Mouse (Mus musculus): ENCODE measurements around the gene Mfn1.
A peak's percentile ranks its signal among the peaks of the same experiment; 100 is the strongest.

Mfn1 gene

DNA sequence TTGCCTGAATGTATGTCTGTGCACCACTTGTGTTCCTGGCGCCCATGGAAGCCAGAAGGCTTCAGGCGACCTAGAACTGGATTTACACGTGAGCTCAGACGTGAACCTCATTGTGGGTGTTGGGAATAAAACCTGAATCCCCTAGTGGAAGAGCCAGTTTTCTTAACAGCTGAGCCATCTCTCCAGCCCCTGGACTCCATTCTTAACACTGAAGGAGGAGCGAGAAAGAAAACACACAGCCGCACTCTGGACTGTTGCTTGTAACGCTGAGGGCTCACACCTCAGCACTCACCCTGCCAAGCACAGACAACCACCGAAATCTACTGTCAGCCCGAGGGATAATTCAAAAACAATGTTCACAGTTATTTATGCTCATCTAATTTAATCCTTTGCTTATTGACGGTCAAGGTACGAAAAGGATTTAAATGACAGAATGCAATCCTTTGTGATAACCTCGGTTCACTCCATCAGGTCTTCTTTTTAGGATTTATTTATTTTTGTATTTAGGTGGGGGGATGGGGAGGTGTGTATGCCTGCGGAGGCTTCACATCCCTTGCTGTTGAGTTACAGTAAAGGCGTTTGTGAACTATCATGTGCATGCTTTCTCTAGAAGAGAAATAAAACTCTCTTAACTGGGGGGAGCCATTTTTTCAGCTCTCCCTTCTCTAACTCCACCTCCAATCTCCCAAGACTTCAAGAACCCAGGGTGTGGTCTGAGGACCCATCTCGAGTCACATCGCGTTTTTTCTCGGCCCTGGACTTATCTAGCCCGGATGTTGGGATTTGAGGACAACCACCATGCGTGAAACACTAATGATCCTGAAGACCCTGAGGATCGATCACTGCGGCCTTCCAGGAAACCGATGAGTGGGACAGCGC, 19.5 kb upstream of the Mfn1 start, which contains the start of gene Zfp639:
Gene Zfp639 (plus strand): TSS at position 764 of the 879 bp plus-strand sequence.
- ATAC-seq (ENCODE audit: insufficient number of reproducible peaks, low FRiP score, low TSS enrichment), result no peak; the same call in 1 of the 2 replicates

- ATAC-seq (ENCODE audit: insufficient number of reproducible peaks, low FRiP score, low TSS enrichment), result peak; percentile 89
These were observed 18.7 kb upstream of the Mfn1 start for GRCm38 (mm10) chr3:32510375-32511190.

- ATAC-seq (ENCODE audit: insufficient number of reproducible peaks, low FRiP score, low TSS enrichment), result no peak
These were observed 18.1 kb upstream of the Mfn1 start for GRCm38 (mm10) chr3:32511191-32511550.

DNA sequence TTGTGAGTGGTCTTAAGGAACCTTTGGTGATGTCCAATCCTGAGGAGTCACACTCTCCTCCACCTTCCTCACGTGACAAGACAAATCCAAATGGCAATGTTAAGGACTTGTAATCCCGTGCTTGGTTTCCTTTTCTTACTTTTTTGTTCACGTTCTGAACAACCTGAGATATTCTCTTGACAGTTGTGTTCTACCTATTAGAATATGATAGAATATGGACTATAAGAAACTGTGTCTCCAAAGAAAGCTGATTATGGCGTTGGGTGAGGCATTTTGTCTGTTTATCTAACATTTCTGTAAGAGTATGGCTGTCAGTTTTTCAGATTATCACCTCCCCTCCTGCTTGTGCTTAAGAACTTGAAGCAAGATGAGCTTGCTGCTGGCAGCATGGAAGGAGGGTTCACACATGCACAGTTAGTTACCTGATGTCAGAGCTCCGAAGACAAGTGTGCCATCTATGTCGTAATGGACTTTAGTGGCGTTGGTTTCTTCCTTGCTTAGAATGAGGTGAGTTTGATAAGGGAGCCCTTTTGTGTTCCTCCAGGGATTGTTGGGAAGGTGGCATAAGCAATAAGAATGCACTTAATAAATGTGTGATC, 16.5 kb upstream of the Mfn1 start:
- no peak for ATAC-seq (ENCODE audit: insufficient number of reproducible peaks, low FRiP score, low TSS enrichment)

GRCm38 (mm10) chr3:32513528-32513927, 15.7 kb upstream of the Mfn1 start:
- ATAC-seq (ENCODE audit: insufficient number of reproducible peaks, low FRiP score, low TSS enrichment), result no peak

DNA sequence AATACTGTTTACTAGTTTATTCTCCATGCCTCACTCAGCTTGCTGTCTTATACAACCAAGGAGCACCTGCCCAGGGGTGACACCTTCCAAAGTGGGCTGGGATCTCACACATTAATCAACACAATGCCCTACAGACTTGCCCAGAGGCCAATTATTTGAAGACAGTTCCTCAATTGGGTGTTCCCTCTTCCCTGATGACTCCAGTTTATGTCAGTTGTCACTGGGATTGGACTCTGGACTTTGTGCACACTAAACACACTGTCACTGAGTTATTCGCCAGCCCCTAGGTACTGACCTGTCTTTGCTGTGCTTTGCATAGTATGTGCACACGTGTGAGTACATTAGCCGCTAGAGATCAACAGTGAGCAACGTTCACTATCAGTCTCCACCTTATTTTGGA, 2.1 kb upstream of the Mfn1 start:
- no peak for ATAC-seq (ENCODE audit: insufficient number of reproducible peaks, low FRiP score, low TSS enrichment)

DNA sequence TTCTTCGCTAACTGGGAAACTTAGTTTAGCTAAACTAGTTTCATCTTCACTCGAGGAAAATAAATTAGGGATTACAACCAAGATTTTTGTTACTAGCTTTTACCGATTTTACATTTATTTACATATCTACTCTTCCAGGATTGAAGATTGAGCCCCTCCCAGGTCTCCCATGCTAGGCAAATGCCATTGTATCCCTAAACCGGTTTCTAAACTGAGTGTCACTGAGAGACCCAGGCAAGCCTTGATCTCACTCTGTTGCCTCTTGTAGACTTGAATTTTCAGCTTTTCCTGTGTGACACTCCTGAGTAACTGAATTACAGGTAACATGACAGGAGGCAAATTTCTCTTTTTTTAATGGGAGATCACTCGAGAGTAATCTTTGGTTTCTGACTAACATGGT, 776 bp downstream of the Mfn1 start:
- no peak for ATAC-seq (ENCODE audit: insufficient number of reproducible peaks, low FRiP score, low TSS enrichment)

DNA sequence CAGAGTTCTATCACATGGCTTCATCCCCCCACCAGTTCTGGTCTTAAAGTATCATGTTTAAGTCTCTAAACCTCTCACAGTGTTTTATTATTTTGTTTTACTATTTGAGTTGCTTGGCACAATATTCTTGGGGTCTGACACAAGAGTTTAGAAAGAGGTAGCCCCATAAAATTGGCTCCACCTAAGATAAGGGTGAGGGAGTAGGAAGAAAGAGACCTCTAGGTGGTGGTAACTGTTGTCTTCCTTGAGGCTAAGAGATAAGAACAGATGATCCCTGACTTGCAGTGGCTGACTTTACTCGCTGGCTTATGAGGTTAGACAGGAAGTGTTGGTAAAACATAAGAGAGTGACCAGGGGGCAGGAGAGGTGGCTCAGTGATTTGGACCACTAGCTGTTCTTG, 6.4 kb downstream of the Mfn1 start:
- ATAC-seq (ENCODE audit: insufficient number of reproducible peaks, low FRiP score, low TSS enrichment), result no peak

- ATAC-seq (ENCODE audit: insufficient number of reproducible peaks, low FRiP score, low TSS enrichment), result peak; percentile 56; the same call in 1 of the 2 replicates
These were observed 8.3 kb downstream of the Mfn1 start for GRCm38 (mm10) chr3:32537556-32537955.

DNA sequence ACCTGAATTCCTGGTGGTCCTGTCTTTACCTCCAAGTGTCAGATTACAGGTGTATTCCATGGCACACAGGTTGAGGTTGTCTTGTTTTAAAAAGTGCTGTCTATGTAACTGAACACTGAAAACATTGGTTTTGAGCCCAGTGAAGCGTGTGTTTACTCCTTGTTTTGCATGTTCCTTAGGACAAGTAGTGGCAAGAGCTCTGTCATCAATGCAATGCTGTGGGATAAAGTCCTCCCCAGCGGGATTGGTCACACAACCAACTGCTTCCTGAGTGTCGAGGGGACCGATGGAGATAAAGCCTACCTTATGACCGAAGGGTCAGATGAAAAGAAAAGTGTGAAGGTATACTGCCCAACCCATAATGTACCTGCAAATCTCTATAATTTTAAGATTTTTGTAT, 8.8 kb downstream of the Mfn1 start:
- ATAC-seq (ENCODE audit: insufficient number of reproducible peaks, low FRiP score, low TSS enrichment), result no peak

- no peak for ATAC-seq (ENCODE audit: insufficient number of reproducible peaks, low FRiP score, low TSS enrichment)
These were observed 23.8 kb downstream of the Mfn1 start for GRCm38 (mm10) chr3:32553061-32553460.

DNA sequence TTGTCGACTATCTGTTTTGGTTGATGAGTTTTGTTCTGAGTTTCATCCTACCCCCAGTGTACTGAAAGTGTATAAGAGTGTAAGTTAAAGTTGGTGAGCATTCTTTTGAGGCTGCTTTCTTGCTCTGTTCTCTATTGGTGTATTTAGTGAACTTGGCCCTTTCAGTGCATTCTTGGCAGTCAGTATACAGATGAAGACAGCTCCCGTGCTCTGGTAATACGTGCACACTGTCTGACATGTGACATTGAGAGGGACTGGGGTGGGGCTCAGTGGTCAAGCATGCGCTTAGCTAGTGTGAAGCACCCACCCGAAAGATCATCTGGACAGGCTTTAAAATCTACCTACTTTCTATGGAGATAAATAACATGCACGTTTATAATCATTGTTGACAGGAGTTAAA, 34.1 kb downstream of the Mfn1 start:
- no peak for ATAC-seq (ENCODE audit: insufficient number of reproducible peaks, low FRiP score, low TSS enrichment)

GRCm38 (mm10) chr3:32573086-32573485, 43.8 kb downstream of the Mfn1 start:
- no peak for ATAC-seq (ENCODE audit: insufficient number of reproducible peaks, low FRiP score, low TSS enrichment)

DNA sequence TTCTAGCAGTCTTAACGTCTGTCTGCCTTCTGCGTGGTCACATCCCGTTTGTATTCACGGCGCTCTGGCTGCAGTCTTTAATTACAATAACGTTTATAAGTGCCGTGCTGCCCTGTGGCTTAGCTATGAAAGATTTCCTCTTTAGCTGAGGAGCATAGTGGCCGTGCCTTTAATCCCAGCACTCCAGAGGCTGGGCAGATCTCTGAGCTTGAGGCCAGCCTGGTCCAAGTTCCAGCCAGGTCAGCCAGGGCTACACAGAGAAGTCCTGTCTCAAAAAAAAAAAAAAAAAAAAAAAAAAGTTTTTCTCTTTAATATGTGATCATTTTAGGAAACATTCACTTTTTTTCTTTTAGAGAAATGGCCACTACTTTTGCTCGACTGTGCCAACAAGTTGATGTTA, 44.6 kb downstream of the Mfn1 start:
- no peak for ATAC-seq (ENCODE audit: insufficient number of reproducible peaks, low FRiP score, low TSS enrichment)

DNA sequence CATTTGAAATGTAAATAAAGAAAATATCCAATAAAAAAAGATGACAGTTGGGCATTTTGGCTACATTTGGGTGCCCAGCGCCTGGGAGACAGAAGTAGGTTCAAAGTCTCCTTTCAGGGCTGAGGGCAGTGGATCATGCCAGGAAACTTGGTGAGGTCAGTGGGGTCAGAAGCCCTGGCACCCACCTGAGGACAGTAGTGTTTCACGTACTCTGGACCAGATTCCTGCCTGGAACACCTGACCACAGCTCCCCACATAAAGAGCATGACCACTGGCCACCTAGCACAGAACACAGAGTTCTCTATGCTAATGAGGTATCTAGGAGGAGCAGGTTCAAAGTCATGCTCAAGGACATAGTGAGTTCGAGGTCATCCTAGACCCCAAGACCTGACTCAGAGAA, 45.9 kb downstream of the Mfn1 start:
- no peak for ATAC-seq (ENCODE audit: insufficient number of reproducible peaks, low FRiP score, low TSS enrichment)

DNA sequence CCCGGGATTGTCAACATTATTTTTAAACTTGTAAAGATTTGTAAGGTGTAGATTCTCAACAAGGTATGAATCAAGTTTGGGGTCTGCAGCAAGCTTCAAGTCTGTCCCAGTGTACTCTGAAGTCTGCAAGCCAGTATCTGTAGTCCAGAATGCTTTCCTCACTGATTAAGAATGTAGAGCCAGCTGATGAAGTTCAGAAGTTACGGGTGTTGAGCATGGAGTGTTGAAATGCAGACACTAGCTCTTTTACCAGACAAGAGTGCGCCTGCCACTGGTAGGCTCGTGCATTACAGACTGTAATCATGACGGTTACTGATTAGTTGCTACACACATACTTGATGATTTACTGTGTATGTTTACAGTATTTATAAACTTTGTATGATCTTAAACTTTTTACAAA, 49.5 kb downstream of the Mfn1 start:
- ATAC-seq (ENCODE audit: insufficient number of reproducible peaks, low FRiP score, low TSS enrichment), result no peak

DNA sequence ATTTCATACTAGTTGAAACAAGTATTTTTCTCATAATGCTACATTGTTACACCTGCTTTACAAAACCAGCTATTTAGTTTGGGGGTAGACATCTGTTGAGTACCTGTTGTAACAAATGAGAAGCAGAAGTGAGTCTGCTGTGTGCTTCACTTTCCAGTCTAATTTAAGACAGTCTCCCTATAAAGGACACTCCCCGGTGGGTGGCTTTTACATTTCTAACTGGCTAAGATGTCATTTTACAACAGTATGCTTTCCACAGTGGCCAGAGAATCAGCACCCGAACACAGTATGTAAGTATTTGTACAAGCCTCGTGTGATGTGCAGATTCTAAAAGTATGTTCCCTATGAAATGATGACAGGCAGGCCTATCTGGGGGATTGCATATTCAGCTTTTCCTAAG, 51.5 kb downstream of the Mfn1 start:
- ATAC-seq (ENCODE audit: insufficient number of reproducible peaks, low FRiP score, low TSS enrichment), result no peak

- ATAC-seq (ENCODE audit: insufficient number of reproducible peaks, low FRiP score, low TSS enrichment), result no peak
These were observed 52.6 kb downstream of the Mfn1 start for GRCm38 (mm10) chr3:32581911-32582310.

GRCm38 (mm10) chr3:32583489-32583888, 54.2 kb downstream of the Mfn1 start:
- ATAC-seq (ENCODE audit: insufficient number of reproducible peaks, low FRiP score, low TSS enrichment), result no peak

DNA sequence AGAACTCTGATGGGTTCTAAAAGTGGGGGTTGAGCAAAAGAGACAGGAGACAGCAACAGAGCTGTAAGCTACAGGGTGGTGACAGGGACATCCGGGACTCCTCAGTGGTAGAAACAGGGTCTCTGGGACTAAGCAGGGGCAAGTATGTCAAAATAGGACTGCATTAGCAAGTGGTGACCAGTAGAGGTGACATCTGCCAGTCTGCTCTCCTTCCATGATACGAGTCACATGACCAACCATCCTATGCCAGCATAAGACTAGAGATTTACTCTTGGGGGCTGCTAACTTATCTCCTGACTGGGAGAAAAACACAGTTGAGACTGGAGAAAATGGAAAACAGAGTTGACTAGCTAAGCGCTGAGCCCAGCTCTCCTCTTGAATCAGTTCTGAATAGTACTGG, 57.0 kb downstream of the Mfn1 start:
- no peak for ATAC-seq (ENCODE audit: insufficient number of reproducible peaks, low FRiP score, low TSS enrichment)

- ATAC-seq (ENCODE audit: insufficient number of reproducible peaks, low FRiP score, low TSS enrichment), result no peak
These were observed 65.8 kb downstream of the Mfn1 start for GRCm38 (mm10) chr3:32595080-32595479.

Measured in cerebellum, adult (tissue).